Mouse (Mus musculus) midbrain, postnatal 0 days (tissue): ENCODE measurements around the gene Frg2f1. TPM values are rescaled to one million over a fixed set of nuclear protein-coding genes. Genes with fewer than 3 reads are reported as not detected.
"Not testable (repeated sequence)": the region's sequence is repeated elsewhere in the genome, so short reads cannot be mapped to it uniquely, and the experiment has no call there.

ENCODE experiments used
- ATAC-seq: fragments of 200-750 bp; cut with Nextera tagmentation; 2 replicates; pipeline ENCODE4 v1.8.0; 2017; ENCODE audit warnings: moderate number of reproducible peaks, mild to moderate bottlenecking, moderate TSS enrichment, moderate library complexity; ENCODE audit not compliant: low FRiP score
- DNase-seq: peaks from one replicate; pipeline ENCODE4 v3.0.0-alpha.2; 2015; ENCODE audit warnings: low spot score
- H3K27ac ChIP-seq: fragments of 300-500 bp; sonication (generic); 2 replicates; pipeline ENCODE4 v1.5.1; 2014; ENCODE audit warnings: low read depth, mild to moderate bottlenecking, low read length, mixed read lengths
- H3K27me3 ChIP-seq: fragments of 300-500 bp; sonication (generic); 2 replicates; pipeline ENCODE4 v1.6.1; 2014; ENCODE audit warnings: low read length, control low read depth, mixed read lengths; ENCODE audit not compliant: insufficient read depth
- H3K36me3 ChIP-seq: fragments of 300-500 bp; sonication (generic); 2 replicates; pipeline ENCODE4 v1.6.1; 2014; ENCODE audit warnings: low read length, control low read depth, mixed read lengths; ENCODE audit not compliant: insufficient read depth
- H3K4me1 ChIP-seq: fragments of 300-500 bp; sonication (generic); 2 replicates; pipeline ENCODE4 v1.6.1; 2014; ENCODE audit warnings: mild to moderate bottlenecking, control low read depth, antibody characterized with exemption, low read length, mixed read lengths; ENCODE audit not compliant: insufficient read depth
- H3K4me2 ChIP-seq: fragments of 300-500 bp; sonication (generic); 2 replicates; pipeline ENCODE4 v1.6.1; 2014; ENCODE audit warnings: low read depth, mild to moderate bottlenecking, low read length, mixed read lengths; ENCODE audit not compliant: poor library complexity, severe bottlenecking
- H3K4me3 ChIP-seq: fragments of 300-500 bp; sonication (generic); 2 replicates; pipeline ENCODE4 v1.5.1; 2014; ENCODE audit warnings: low read depth, mild to moderate bottlenecking, low read length, moderate library complexity
- H3K9ac ChIP-seq: fragments of 300-500 bp; sonication (generic); replicated peaks from 2 replicates; pipeline ENCODE4 v1.6.1; 2014; ENCODE audit warnings: mild to moderate bottlenecking, low read length, moderate library complexity, mixed read lengths; ENCODE audit not compliant: poor library complexity, severe bottlenecking
- H3K9me3 ChIP-seq: fragments of 300-500 bp; sonication (generic); 2 replicates; pipeline ENCODE4 v1.6.1; 2016; ENCODE audit warnings: low read length, control low read depth
- CTCF ChIP-seq: IDR thresholded peaks from 2 replicates; pipeline ENCODE4 v1.5.1; 2016; ENCODE audit warnings: antibody characterized with exemption, mild to moderate bottlenecking
- WGBS: fragments of 180-500 bp; shearing (Covaris S2); extraction: QIAGEN DNeasy Blood & Tissue Kit; methylation state at CpG from one replicate; pipeline ENCODE4 v1.1.7; 2014; 5-methylcytosine and 5-hydroxymethylcytosine counted together
- polyA plus RNA-seq: library from polyadenylated mRNA; unstranded; fragments of >200 nt; fragmentation: Nextera tagmentation; extraction: Ambion mirVana; gene quantifications from 2 replicates; pipeline ENCODE4 v1.2.1, GENCODE M21; 2015
- total RNA-seq: library from RNA; depleted of rRNA; stranded (reverse); fragments of >200 nt; gene quantifications from 2 replicates; pipeline ENCODE4 v1.2.3, GENCODE M21; 2014

The Frg2f1 gene
- total and polyA plus RNA-seq, 2 experiments from 2014 or later, result 16.1 to 27.4 TPM

GRCm38 (mm10) chr4:119563136-119563535 is 23.8 kb upstream of the Frg2f1 start:
- Histone ChIP-seq H3K4me3 (no peak overlapping the region), H3K27ac (no peak overlapping the region), H3K4me2 (no peak overlapping the region), H3K9ac (no peak overlapping the region), H3K4me1 (no peaks in the 10 kb centered on the region), H3K27me3 (no peaks in the 10 kb centered on the region), H3K9me3 (no peaks in the 10 kb centered on the region), H3K36me3 (no peaks in the 10 kb centered on the region)
- ATAC-seq, result no peak
- no peak for TF ChIP-seq CTCF
- DNase-seq, result no peak

GRCm38 (mm10) chr4:119555466-119555865 is 16.1 kb upstream of the Frg2f1 start:
- no peaks in the 10 kb centered on the region for H3K4me1 ChIP-seq
- no peaks in the 10 kb centered on the region for H3K27me3 ChIP-seq
- no peak overlapping the region for H3K4me2 ChIP-seq
- H3K4me3 ChIP-seq, result no peak overlapping the region
- no peaks in the 10 kb centered on the region for H3K36me3 ChIP-seq
- TF ChIP-seq CTCF, result no peak
- DNase-seq (no peak), ATAC-seq (no peak)
- H3K27ac ChIP-seq, result no peak overlapping the region
- H3K9ac ChIP-seq, result no peak overlapping the region
- 71% methylated on average over 2 of the region's 2 CpGs for WGBS
- no peaks in the 10 kb centered on the region for H3K9me3 ChIP-seq

DNA sequence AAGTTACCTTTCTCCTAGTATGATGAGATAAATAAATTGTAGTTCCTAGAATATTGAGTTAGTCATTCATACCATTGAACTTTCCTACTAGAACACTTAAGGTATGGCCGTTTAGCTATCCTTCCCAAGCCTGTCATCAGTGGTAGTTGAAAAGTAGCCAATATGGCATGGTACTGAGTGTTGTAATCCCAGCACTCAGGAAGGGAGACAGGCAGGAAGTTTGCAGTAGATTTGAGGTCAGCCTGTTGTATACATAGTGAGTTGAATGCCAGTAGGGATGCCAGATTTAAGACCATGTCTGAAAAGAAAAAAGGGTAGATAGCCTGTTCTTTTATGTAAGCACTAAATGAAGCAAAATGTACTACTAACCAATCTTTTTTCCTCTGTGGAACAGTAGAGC is 11.5 kb upstream of the Frg2f1 start:
- Histone ChIP-seq H3K9me3 (no peaks in the 10 kb centered on the region), H3K27ac (no peak overlapping the region), H3K36me3 (no peaks in the 10 kb centered on the region), H3K4me3 (no peak overlapping the region), H3K4me1 (no peaks in the 10 kb centered on the region), H3K9ac (no peak overlapping the region), H3K27me3 (no peaks in the 10 kb centered on the region), H3K4me2 (no peak overlapping the region)
- ATAC-seq (no peak), DNase-seq (no peak)
- no peak for TF ChIP-seq CTCF
- WGBS, result 90% methylated on average over 1 of the region's 1 CpGs

GRCm38 (mm10) chr4:119540533-119540890 is 1.2 kb upstream of the Frg2f1 start:
- TF ChIP-seq CTCF, result no peak
- whole genome bisulfite sequencing, result 4% methylated on average over 10 of the region's 10 CpGs
- Histone ChIP-seq H3K36me3 (no peaks in the 10 kb centered on the region), H3K4me1 (peaks cover 9% of the 10 kb centered on the region; the same call in 1 of the 2 replicates), H3K4me3 (peak overlapping the region; percentile 98), H3K4me2 (peak overlapping the region; percentile 70), H3K27ac (peak overlapping the region; percentile 98), H3K9me3 (no peaks in the 10 kb centered on the region), H3K27me3 (no peaks in the 10 kb centered on the region), H3K9ac (peak overlapping the region; percentile 97)
- DNase-seq (peak; percentile 8), ATAC-seq (no peak)

DNA sequence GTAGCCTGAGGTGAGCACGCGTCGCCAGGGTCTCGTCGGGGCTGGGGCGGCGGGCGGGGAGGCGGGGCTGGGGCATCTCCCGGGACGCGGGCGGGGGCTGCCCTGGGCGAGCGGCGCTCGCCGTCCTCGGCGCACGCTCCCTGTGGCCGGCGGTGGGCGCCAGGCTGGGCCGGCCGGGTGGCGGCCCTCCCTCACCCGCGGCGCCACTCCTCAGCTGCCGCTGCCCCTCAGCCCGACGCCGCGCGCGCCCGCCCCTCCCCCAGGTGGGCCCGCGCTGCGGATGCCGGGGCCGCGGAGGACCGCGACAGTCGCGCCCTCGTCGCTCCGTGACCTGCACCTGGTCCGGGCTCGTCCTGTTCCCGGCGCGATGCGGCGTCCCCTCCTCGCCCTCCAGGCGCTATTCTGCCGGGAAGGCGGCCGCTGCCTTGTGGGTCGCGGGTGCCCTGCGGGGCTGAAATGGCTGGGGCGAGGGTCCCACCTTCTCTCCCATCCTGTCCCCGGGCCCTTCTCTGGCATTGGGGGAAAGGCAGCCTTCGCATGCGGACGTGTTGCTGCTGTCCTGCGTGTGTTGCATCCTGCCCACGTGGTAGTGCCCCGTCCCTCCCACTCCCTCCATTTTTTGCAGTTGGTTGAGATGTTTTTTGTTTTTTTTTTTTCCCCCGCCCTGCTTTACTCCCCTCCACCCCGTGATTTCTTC is 655 bp upstream of the Frg2f1 start:
- Histone ChIP-seq H3K9ac (peak overlapping the region; percentile 97), H3K4me2 (peak overlapping the region; percentile 70), H3K36me3 (no peaks in the 10 kb centered on the region), H3K27me3 (no peaks in the 10 kb centered on the region), H3K27ac (peak overlapping the region; percentile 98), H3K4me1 (peaks cover 9% of the 10 kb centered on the region; the same call in 1 of the 2 replicates), H3K4me3 (peak overlapping the region; percentile 98), H3K9me3 (no peaks in the 10 kb centered on the region)
- peak; percentile 83 for ATAC-seq
- WGBS, result 4% methylated on average over 43 of the region's 76 CpGs
- DNase-seq, result peak; percentile 69
- no peak for TF ChIP-seq CTCF

GRCm38 (mm10) chr4:119537436-119537835 is 1.9 kb downstream of the Frg2f1 start:
- DNase-seq, result no peak
- Histone ChIP-seq H3K36me3 (no peaks in the 10 kb centered on the region), H3K27ac (no peak overlapping the region), H3K27me3 (no peaks in the 10 kb centered on the region), H3K4me3 (no peak overlapping the region), H3K4me1 (peaks cover 9% of the 10 kb centered on the region; the same call in 1 of the 2 replicates), H3K4me2 (no peak overlapping the region), H3K9ac (no peak overlapping the region), H3K9me3 (no peaks in the 10 kb centered on the region)
- no peak for ATAC-seq
- TF ChIP-seq CTCF, result no peak
- 79% methylated on average over 4 of the region's 4 CpGs for WGBS

- DNase-seq, H3K36me3 ChIP-seq, ATAC-seq, H3K4me2 ChIP-seq, H3K4me3 ChIP-seq, H3K27ac ChIP-seq, H3K9me3 ChIP-seq, H3K9ac ChIP-seq, H3K27me3 ChIP-seq, H3K4me1 ChIP-seq: not testable (repeated sequence)
- WGBS, result 93% methylated on average over 4 of the region's 4 CpGs
These were observed 2.7 kb downstream of the Frg2f1 start, which contains the start of gene Foxj3 for GRCm38 (mm10) chr4:119536615-119537014. TSS of gene Foxj3 (plus strand) at chr4:119537004.
